Mouse (Mus musculus): ENCODE data around the gene Ghrh.

DNA sequence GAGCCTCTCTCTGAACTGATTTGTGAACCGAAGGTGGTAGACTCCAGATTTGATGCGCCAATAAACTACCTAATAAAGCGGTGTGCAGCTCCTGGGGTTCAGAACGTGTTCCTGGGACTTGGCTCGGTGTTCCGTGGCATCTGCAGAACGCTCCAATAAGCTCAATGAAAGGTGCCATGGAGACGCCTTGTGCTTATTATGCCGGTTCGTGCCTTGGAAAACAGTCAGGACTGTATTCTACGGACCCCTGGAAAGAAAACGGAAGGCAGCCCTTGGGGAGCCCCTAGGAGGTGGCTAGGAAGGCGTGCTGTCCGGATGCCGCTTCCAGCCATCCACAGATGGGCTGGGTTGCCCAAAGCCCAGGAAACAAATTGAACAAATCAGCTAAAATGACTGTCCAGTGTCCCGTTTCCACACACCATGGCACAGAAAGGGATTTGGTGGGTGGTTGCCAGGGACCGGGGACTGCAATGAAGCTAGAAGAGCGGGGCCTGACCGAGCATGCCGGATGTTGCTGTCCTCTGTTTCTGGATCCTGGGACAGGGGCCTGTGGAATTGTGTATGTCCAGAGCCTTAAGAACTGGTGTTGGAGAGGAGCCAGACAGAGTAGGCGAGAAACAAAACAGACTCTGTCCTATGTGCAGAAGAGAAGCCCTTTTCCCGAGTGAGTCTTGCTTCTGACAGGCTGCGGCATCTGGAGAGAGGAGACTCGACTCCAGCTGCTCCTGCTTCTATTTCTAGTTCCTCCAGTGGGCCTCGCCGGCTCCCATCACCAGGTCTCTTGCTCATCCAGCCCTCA lies at the start of gene Ghrh:
- TF ChIP-seq CTCF (IDR thresholded peaks at IDR 0.05; ENCODE audit: low read depth, low read length) (no peak), POLR2A (IDR thresholded peaks at IDR 0.05; ENCODE audit: borderline replicate concordance, low read depth, low read length) (no peak)
